Mouse (Mus musculus): Measurements from ENCODE around the gene Prpf3. TPM values are rescaled to one million over a fixed set of nuclear protein-coding genes. Genes with fewer than 3 reads are reported as not detected.
"Not testable (repeated sequence)": the region's sequence is repeated elsewhere in the genome, so short reads cannot be mapped to it uniquely, and the experiment has no call there.

The Prpf3 gene
- polyA plus RNA-seq (2012; rRNA removed), result 35.6 and 37.4 TPM in 2 replicates

- peak; percentile 97 for DNase-seq (ENCODE audit: low read depth)
- TF ChIP-seq CTCF (IDR thresholded peaks at IDR 0.05; ENCODE audit: borderline replicate concordance, extremely low read depth, insufficient read depth, insufficient read length) (no peak), POLR2A (IDR thresholded peaks at IDR 0.05; ENCODE audit: borderline replicate concordance, extremely low read depth, insufficient read depth, insufficient read length, poor library complexity, severe bottlenecking) (peak; percentile 67)
These were observed at the start of gene Prpf3 for GRCm38 (mm10) chr3:95855502-95856089. TSS of gene Prpf3 (minus strand) at chr3:95855885.

DNA sequence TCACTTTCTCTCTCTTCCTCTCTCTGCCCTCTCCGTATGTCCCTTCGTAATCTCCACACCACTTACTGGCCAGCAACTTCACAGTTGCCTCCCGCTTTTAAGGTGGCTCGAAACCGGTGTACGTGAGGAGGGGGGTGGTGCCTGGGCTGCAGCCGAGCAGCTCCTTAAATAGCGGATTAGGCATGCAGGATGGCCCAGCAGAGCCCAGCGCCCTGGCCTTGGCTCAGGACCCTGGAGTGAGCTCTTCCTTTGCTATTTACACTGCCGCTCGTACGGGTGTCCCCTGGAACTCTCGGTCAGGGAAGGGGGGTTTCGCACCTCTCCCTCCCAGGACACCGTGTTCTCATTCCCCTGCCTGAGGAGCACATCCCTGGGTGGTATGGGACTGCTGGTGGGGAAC is 48.9 kb upstream of the Prpf3 start, which contains the start of gene Car14:
Gene Car14, minus strand, starts transcription at position 124 of the 400 bp plus-strand sequence.
- DNase-seq (ENCODE audit: low read depth), result peak; percentile 47
- no peak for TF ChIP-seq CTCF (IDR thresholded peaks at IDR 0.05; ENCODE audit: borderline replicate concordance, extremely low read depth, insufficient read depth, insufficient read length)
- TF ChIP-seq POLR2A (IDR thresholded peaks at IDR 0.05; ENCODE audit: borderline replicate concordance, extremely low read depth, insufficient read depth, insufficient read length, poor library complexity, severe bottlenecking), result no peak

DNA sequence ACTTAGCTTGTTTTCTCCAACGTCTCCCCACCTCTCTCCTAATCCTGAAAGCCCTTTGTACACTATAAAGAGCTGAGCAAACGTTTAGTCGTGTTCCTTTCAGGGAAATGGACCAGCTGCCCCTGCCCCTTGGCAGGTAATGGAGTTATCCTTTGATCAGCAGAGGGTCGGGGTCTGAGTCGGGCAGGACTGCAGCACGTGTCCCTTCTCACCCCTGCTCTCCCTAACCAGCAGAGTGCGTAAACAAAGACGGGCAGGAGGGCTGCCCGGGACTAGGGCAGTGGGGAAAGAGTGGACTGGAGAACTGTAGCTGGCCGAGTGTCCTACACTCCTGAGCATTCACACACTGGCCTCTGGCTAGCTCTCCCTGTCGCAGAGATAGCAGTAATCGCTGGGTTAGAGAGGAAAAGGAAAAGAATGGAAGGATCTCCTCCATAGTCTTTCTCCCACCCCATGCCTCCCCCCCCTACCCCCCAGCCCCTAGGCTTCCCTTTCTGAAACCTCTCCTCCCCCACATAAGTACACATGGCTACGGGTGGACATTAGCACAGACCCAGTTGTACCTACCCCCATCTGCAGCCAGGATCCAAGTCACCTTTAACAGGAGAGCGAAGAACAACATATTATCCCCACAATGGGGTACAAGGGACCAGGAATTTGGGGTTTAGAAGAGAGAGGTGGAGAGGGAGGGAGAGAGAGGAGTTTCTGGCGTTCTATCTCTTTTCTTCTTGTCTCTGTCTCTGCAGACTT is 48.2 kb upstream of the Prpf3 start:
- peak; percentile 20 for DNase-seq (ENCODE audit: low read depth)
- TF ChIP-seq CTCF (IDR thresholded peaks at IDR 0.05; ENCODE audit: borderline replicate concordance, extremely low read depth, insufficient read depth, insufficient read length) (no peak), POLR2A (IDR thresholded peaks at IDR 0.05; ENCODE audit: borderline replicate concordance, extremely low read depth, insufficient read depth, insufficient read length, poor library complexity, severe bottlenecking) (no peak)

- TF ChIP-seq CTCF (IDR thresholded peaks at IDR 0.05; ENCODE audit: borderline replicate concordance, extremely low read depth, insufficient read depth, insufficient read length) (no peak), POLR2A (IDR thresholded peaks at IDR 0.05; ENCODE audit: borderline replicate concordance, extremely low read depth, insufficient read depth, insufficient read length, poor library complexity, severe bottlenecking) (no peak)
These were observed 47.0 kb upstream of the Prpf3 start for GRCm38 (mm10) chr3:95902643-95903042.

DNA sequence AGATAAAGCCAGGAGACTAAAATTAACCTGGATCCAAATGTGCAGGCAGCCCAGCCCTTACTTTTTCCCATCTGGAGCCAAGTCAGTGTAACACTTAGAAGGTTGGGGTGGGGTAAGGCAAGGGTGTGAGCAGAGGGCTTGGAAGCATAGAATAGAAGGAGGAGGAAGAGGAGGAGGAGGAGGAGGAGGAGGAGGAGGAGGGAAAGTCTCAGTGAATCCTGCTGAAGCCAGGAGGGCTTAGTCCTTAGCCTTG is 46.6 kb upstream of the Prpf3 start:
- no peak for TF ChIP-seq POLR2A (IDR thresholded peaks at IDR 0.05; ENCODE audit: borderline replicate concordance, extremely low read depth, insufficient read depth, insufficient read length, poor library complexity, severe bottlenecking)
- TF ChIP-seq CTCF (IDR thresholded peaks at IDR 0.05; ENCODE audit: borderline replicate concordance, extremely low read depth, insufficient read depth, insufficient read length), result no peak

More at GRCm38 (mm10) chr3:95902643-95903042, 47.0 kb upstream of the Prpf3 start:
- peak; percentile 25 for DNase-seq (ENCODE audit: low read depth)

DNA sequence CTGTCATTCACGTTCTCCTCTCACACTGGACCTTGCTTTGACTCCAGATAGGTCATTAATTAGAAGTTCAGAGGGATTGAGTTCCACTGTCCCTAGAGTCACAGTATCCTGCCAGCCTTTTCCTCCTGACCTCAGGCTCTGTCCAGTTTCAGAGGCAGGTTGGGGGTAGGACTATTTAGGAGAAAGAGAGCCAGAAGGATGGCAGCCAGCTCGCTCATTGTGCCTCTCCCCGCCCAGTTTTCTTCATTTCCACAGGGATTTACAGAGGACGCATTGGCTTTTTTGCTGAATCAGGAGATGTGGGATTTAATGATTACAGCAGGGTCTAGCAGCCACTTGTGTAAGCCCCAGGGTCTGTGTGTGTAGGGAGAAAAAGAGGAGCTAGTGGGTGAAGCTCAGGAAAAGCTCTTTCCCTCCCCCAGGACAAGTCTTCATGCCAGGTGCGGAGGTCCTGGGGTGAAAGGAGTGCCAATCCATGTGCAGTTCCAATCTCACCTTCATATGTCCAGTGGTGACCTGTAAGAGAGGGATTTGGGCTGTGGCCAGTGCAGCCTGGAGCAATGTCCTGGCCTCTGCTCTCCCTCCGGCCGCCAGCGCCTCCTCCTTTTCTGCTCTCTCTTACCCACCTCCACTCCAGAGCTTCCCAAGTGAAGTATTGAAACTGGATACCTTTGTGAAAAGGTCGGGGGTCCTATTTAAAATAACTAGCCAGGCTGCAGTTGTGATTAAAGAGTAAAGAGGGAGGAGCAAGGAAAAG is 46.1 kb upstream of the Prpf3 start:
- no peak for TF ChIP-seq CTCF (IDR thresholded peaks at IDR 0.05; ENCODE audit: borderline replicate concordance, extremely low read depth, insufficient read depth, insufficient read length)
- TF ChIP-seq POLR2A (IDR thresholded peaks at IDR 0.05; ENCODE audit: borderline replicate concordance, extremely low read depth, insufficient read depth, insufficient read length, poor library complexity, severe bottlenecking), result no peak
- peak; percentile 13 for DNase-seq (ENCODE audit: low read depth)

More for the DNA sequence above, 46.6 kb upstream of the Prpf3 start:
- no peak for DNase-seq (ENCODE audit: low read depth)

DNA sequence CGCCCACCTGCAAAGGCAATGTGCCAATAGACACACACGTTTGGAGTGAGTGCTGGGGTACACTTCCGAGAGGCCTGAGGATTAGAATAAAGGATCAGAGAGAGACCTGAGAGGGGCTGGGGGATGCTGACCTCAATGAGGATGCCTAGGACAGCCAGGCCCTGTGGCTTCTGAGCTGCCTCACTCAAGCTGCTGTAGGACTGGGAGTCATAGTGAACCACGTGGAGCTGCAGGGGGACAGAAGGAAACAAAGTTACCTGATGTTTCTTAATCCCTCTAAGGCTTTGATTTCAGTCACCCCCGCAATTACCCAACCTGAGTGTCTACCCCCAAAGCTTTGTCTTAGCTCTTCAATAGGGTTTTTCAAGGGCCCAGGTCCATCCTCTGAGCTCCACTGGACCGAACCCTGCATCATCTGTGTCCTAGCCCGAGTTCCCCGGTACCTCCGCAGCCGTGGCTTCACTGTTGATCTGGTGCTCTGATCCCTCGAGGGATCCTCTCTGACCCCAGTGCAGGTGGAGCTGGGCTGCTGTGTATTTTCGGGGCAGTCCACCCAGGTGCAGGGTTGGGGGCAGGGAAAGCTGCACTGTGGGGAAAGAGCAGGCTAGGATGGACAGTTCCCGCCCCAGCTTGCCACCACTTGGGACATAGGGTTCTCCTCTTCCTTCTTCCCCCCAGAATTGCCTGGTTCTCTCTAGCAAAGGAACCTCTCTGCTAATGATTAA is 44.3 kb upstream of the Prpf3 start:
- TF ChIP-seq POLR2A (IDR thresholded peaks at IDR 0.05; ENCODE audit: borderline replicate concordance, extremely low read depth, insufficient read depth, insufficient read length, poor library complexity, severe bottlenecking) (no peak), CTCF (IDR thresholded peaks at IDR 0.05; ENCODE audit: borderline replicate concordance, extremely low read depth, insufficient read depth, insufficient read length) (no peak)
- DNase-seq (ENCODE audit: low read depth), result no peak

DNA sequence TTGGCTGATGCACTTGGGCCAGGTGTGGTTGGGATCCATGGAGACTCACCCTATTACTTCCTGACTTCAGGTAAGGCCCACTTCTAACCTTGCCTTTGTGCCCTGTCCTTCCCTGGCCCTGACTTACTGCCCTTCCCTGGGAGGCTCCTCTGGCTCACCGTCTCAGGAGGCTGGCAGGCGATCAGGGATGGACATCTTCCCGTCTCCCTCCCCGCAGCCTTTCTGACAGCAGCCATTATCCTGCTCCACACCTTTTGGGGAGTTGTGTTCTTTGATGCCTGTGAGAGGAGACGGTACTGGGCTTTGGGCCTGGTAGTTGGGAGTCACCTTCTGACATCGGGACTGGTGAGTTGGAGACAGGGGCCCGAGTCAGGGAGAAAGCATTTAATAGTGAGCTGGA is 39.8 kb upstream of the Prpf3 start:
- DNase-seq (ENCODE audit: low read depth), result not testable (repeated sequence)

GRCm38 (mm10) chr3:95894317-95895160 is 38.9 kb upstream of the Prpf3 start:
- DNase-seq (ENCODE audit: low read depth), result peak; percentile 38
- TF ChIP-seq CTCF (IDR thresholded peaks at IDR 0.05; ENCODE audit: borderline replicate concordance, extremely low read depth, insufficient read depth, insufficient read length), result no peak
- no peak for TF ChIP-seq POLR2A (IDR thresholded peaks at IDR 0.05; ENCODE audit: borderline replicate concordance, extremely low read depth, insufficient read depth, insufficient read length, poor library complexity, severe bottlenecking)

DNA sequence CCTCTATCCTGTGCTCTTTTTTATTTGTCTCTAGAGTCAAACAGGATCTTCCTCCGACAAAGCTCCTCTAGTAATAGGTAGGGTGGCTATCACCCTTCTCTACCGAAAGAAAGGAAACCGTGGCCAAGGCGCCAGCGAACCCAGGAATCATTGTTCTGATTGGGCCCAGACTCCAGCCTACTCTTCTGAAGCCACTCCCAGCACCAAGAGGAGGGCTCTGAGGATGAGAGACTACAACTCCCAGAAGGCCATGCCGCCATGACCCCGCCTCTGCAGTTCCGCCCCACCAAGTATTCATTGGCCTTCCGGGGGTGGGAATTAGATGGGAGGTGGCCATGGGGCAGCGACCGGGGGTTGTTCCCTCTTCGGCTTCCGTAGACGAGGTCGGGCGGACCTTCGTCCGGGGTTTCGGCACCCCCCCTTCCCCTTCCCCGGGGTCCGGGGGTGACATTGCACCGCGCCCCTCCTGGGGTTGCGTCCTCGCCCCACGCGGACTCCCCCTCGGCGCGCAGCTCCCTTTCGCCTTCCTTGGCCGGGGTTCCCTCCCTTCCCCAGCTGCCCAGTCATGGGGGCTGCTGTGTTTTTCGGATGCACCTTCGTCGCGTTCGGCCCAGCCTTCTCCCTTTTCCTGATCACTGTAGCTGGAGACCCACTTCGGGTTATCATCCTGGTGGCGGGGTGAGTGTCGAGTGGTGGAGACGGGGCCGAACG is 38.1 kb upstream of the Prpf3 start, which contains the start of gene Aph1a:
Gene Aph1a, plus strand, starts transcription at position 364 of the 711 bp plus-strand sequence.
- peak; percentile 99 for DNase-seq (ENCODE audit: low read depth)
- peak; percentile 30; the same call in 1 of the 2 replicates for TF ChIP-seq POLR2A (IDR thresholded peaks at IDR 0.05; ENCODE audit: borderline replicate concordance, extremely low read depth, insufficient read depth, insufficient read length, poor library complexity, severe bottlenecking)

Measured in brain, embryonic 14.5 days (tissue).